Mouse (Mus musculus) cortical plate, adult 2 months (tissue): ENCODE data around the gene Olfr371. TPM values are rescaled to one million over a fixed set of nuclear protein-coding genes. Genes with fewer than 3 reads are reported as not detected.

ENCODE experiments used
- H3K27ac ChIP-seq: fragments of 200-500 bp; 2 replicates; pipeline ENCODE4 v1.5.1; 2012; ENCODE audit warnings: low read length, control low read depth, inconsistent platforms; ENCODE audit not compliant: insufficient read depth
- H3K4me1 ChIP-seq: fragments of 200-500 bp; 2 replicates; pipeline ENCODE4 v1.6.1; 2011; ENCODE audit warnings: low read length; ENCODE audit not compliant: control insufficient read depth, insufficient read depth
- H3K4me3 ChIP-seq: fragments of 200-500 bp; 2 replicates; pipeline ENCODE4 v1.5.1; 2011; ENCODE audit warnings: mild to moderate bottlenecking, low read length, control low read depth; ENCODE audit not compliant: insufficient read depth
- CTCF ChIP-seq: fragments of 200-500 bp; IDR thresholded peaks from 2 replicates; pipeline ENCODE4 v1.5.1; 2011; ENCODE audit warnings: mild to moderate bottlenecking, control low read depth, low read length; ENCODE audit not compliant: insufficient read depth; ENCODE audit errors: extremely low read depth
- POLR2A ChIP-seq: fragments of 200-500 bp; IDR thresholded peaks from 2 replicates; pipeline ENCODE4 v1.6.1; 2011; ENCODE audit warnings: mild to moderate bottlenecking, low read length, control low read depth; ENCODE audit not compliant: insufficient read depth; ENCODE audit errors: extremely low read depth
- polyA plus RNA-seq: library from polyadenylated mRNA; depleted of rRNA; stranded (reverse); fragments of >200 nt; gene quantifications from 2 replicates; pipeline ENCODE4 v1.2.3, GENCODE M21; 2012; rRNA removed

The Olfr371 gene
- polyA plus RNA-seq, result not detected in 2 replicates

GRCm38 (mm10) chr8:85225688-85226087 is at the start of gene Olfr371:
Gene Olfr371, plus strand, starts transcription at chr8:85225988.
- Histone ChIP-seq H3K4me3 (no peak within 1 kb of the TSS), H3K4me1 (no peaks in the 10 kb centered on the region), H3K27ac (no peak within 1 kb of the TSS)
- TF ChIP-seq POLR2A (no peak), CTCF (no peak)

GRCm38 (mm10) chr8:85192346-85192745 is 33.4 kb upstream of the Olfr371 start:
- H3K4me3 ChIP-seq, result no peak overlapping the region
- H3K27ac ChIP-seq, result no peak overlapping the region
- H3K4me1 ChIP-seq, result no peaks in the 10 kb centered on the region
- TF ChIP-seq CTCF (no peak), POLR2A (no peak)

DNA sequence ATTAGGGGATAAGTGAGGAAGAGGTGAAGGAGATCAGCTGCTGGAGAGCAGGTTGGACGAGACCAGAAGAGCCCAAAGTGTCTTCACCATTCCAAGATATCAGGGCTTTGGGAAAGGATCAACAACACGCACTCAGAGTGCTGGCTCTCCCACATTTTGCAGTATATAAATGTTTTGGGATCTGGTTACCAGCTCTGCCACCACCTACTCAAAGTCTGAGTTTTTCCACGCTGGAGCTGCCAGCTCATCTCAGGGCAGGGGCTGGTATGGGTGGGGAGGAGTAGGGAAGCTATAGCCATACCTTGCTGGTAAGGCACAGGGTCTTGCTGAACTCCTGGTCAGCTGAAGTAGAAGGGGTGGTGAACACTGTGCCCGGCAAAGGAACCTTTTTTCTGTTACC is 5.6 kb upstream of the Olfr371 start:
- TF ChIP-seq CTCF (no peak), POLR2A (no peak)

GRCm38 (mm10) chr8:85220992-85221391 is 4.8 kb upstream of the Olfr371 start:
- H3K27ac ChIP-seq, result no peak overlapping the region
- H3K4me3 ChIP-seq, result no peak overlapping the region
- TF ChIP-seq CTCF (no peak), POLR2A (no peak)
- peaks cover 1% of the 10 kb centered on the region; the same call in 1 of the 2 replicates for H3K4me1 ChIP-seq

More for the DNA sequence above, 5.6 kb upstream of the Olfr371 start:
- Histone ChIP-seq H3K4me3 (no peak overlapping the region), H3K27ac (no peak overlapping the region), H3K4me1 (peaks cover 1% of the 10 kb centered on the region; the same call in 1 of the 2 replicates)

DNA sequence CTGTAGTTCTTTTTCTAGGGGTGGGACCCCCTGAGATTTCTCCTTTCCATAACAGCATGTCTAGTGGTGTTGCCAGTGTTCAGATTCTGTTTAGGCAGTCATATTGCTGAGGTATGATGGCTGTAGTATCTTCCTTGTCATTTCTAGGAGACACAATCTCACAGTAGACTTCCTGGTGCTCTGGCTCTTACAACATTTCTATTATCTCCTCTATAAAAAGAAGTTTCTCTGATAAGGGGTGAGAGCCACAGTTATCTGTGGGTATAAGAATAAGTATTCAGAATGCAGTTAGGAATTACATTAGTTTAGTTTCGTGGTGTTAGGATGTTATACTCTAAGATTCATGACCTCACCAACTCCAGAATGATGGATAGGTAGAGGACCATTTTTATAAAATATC is 1.5 kb downstream of the Olfr371 start:
- Histone ChIP-seq H3K4me1 (no peaks in the 10 kb centered on the region), H3K27ac (no peak overlapping the region), H3K4me3 (no peak overlapping the region)
- TF ChIP-seq POLR2A, result no peak
- no peak for TF ChIP-seq CTCF

Other genes with a start within 250 kb of the Olfr371 start
- 57.5 and 81.7 TPM in 2 replicates for gene Junb, start 247.3 kb upstream of the Olfr371 start, polyA plus RNA-seq
- gene Hook2, start 235.4 kb upstream of the Olfr371 start, polyA plus RNA-seq, result 15.6 and 19.2 TPM in 2 replicates
- gene Best2, start 211.5 kb upstream of the Olfr371 start, polyA plus RNA-seq, result not detected in 2 replicates
- 267 and 268 TPM in 2 replicates for gene Asna1, start 200.7 kb upstream of the Olfr371 start, polyA plus RNA-seq
- 118 and 119 TPM in 2 replicates for gene Trir, start 199.2 kb upstream of the Olfr371 start, polyA plus RNA-seq
- 110 and 112 TPM in 2 replicates for gene Tnpo2, start 189.1 kb upstream of the Olfr371 start, polyA plus RNA-seq
- 45.1 and 45.8 TPM in 2 replicates for gene Fbxw9, start 165.9 kb upstream of the Olfr371 start, polyA plus RNA-seq
- gene Gm5741, start 158.0 kb upstream of the Olfr371 start, polyA plus RNA-seq, result not detected in 2 replicates
- gene Dhps, start 154.2 kb upstream of the Olfr371 start, polyA plus RNA-seq, result 70.6 and 74.6 TPM in 2 replicates
- 120 and 139 TPM in 2 replicates for gene Wdr83os, start 145.2 kb upstream of the Olfr371 start, polyA plus RNA-seq
- gene Wdr83, start 144.7 kb upstream of the Olfr371 start, polyA plus RNA-seq, result 54.7 and 56.4 TPM in 2 replicates
- 49.2 and 50.1 TPM in 2 replicates for gene Man2b1, start 142.7 kb upstream of the Olfr371 start, polyA plus RNA-seq
- gene Zfp791, start 102.9 kb upstream of the Olfr371 start, polyA plus RNA-seq, result 3.7 and 4.2 TPM in 2 replicates
- gene Cks1brt, start 74.1 kb upstream of the Olfr371 start, polyA plus RNA-seq, result not detected in 2 replicates
- 39.5 and 43.4 TPM in 2 replicates for gene Orc6, start 73.6 kb downstream of the Olfr371 start, polyA plus RNA-seq
- gene Vps35, start 73.8 kb downstream of the Olfr371 start, polyA plus RNA-seq, result 81.2 and 84.2 TPM in 2 replicates
- gene Mylk3, start 160.4 kb downstream of the Olfr371 start, polyA plus RNA-seq, result 4.3 and 5.0 TPM in 2 replicates
- gene 4921524J17Rik, start 206.8 kb downstream of the Olfr371 start, polyA plus RNA-seq, result 12.2 and 12.3 TPM in 2 replicates